25 mouse cellular contexts compared by ENCODE assay signal in the genomic region with DNA sequence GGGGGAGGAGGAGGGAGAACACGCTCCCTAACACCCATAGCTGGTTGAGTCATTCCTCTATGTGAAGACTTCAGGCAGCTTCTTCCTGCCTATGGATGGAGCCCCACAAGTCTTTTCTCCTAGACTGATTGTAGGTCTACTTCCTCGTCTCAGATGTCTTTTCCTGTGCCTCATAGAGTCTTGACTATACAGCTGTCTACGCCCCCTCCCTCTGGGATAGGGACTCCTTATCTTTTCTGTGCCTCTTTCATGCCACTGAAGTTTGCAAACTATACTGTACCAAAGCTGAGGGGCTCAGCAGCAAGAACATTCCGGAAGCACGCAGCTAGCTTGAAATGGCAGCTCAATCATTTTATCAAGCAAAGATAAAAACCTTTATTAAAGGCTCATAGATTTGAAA.
DNase-seq lines count a peak whose midpoint lies in the region; ATAC-seq and TF ChIP-seq lines count a peak whose summit lies in the region.
"Had no signal": no experiment of that assay in that cellular context is flagged by ENCODE, and none has a peak within 500 bp of the region (broad histone marks: within the 10 kb centered on the region; RNA-seq: fewer than 3 reads in every experiment).

No protein-coding gene starts in this region.

- H3K9ac ChIP-seq in liver, embryonic 12.5 days, result no peak overlapping the region
- no peak overlapping the region for H3K9ac ChIP-seq in MEL (ENCODE audit: control insufficient read depth, low read depth, low read length, poor library complexity, severe bottlenecking)
- H3K9ac ChIP-seq: embryonic facial prominence, embryonic 12.5 days; forebrain, embryonic 12.5 days; forebrain, embryonic 15.5 days; heart, embryonic 12.5 days; heart, embryonic 15.5 days; hindbrain, embryonic 14.5 days had no signal

- H3K9me3 ChIP-seq in liver, embryonic 12.5 days (replicated peaks), result no peaks in the 10 kb centered on the region
- no peaks in the 10 kb centered on the region for H3K9me3 ChIP-seq in MEL (replicated peaks; ENCODE audit: insufficient read depth, low read length)
- H3K9me3 ChIP-seq in embryonic facial prominence, embryonic 10.5 days, result no peaks in the 10 kb centered on the region; the same call in 1 of the 2 replicates
- H3K9me3 ChIP-seq: embryonic facial prominence, embryonic 12.5 days; forebrain, embryonic 12.5 days; forebrain, embryonic 15.5 days; heart, embryonic 15.5 days had no signal

- no peaks in the 10 kb centered on the region for H3K36me3 ChIP-seq in liver, embryonic 12.5 days
- peaks cover 2 to 20% of the 10 kb centered on the region in 2 experiments for H3K36me3 ChIP-seq in MEL (ENCODE audit: control insufficient read depth in 1 of 2, insufficient read depth in 2 of 2, low read length in 2 of 2)
- 0 out of 2 replicates have a peak, but pooled peaks cover 8% of the 10 kb centered on the region for H3K36me3 ChIP-seq in embryonic facial prominence, embryonic 10.5 days (replicated peaks)
- H3K36me3 ChIP-seq: embryonic facial prominence, embryonic 12.5 days; forebrain, embryonic 12.5 days; forebrain, embryonic 15.5 days; heart, embryonic 12.5 days; heart, embryonic 15.5 days had no signal

- ATAC-seq in liver, embryonic 12.5 days, result peak; percentile 44; the same call in 1 of the 2 replicates
- 0 out of 2 replicates have a peak, but pooled peaks have one; percentile 21 for ATAC-seq in megakaryocyte-erythroid progenitor cell, adult 5-6 weeks (replicated peaks; ENCODE audit: low FRiP score, low TSS enrichment, poor library complexity, severe bottlenecking)
- ATAC-seq: activated CD4-positive, CD25-positive, alpha-beta regulatory T cell, adult 4 months; CD4-positive, CD25-positive, alpha-beta regulatory T cell, adult 4 months; forebrain, embryonic 15.5 days; hindbrain, postnatal 0 days; inflammation-experienced regulatory T-cells, adult 6 months had no signal

- TF ChIP-seq EP300 in MEL (IDR thresholded peaks at IDR 0.05; ENCODE audit: low read depth in 1 of 2, low read length in 2 of 2), result peak in 1 of 2 experiments; percentile 23; a peak in 1 of 4 replicates

- H3K4me1 ChIP-seq in liver, embryonic 12.5 days, result peaks cover 8% of the 10 kb centered on the region; the same call in 1 of the 2 replicates
- H3K4me1 ChIP-seq in MEL (ENCODE audit: control insufficient read depth in 1 of 2, insufficient read depth in 2 of 2, low read length in 2 of 2), result peaks cover 15 to 22% of the 10 kb centered on the region in 2 experiments
- H3K4me1 ChIP-seq in embryonic facial prominence, embryonic 10.5 days, result peaks cover 31% of the 10 kb centered on the region
- peaks cover 12% of the 10 kb centered on the region; the same call in 1 of the 2 replicates for H3K4me1 ChIP-seq in cerebellum, adult 2 months (ENCODE audit: control insufficient read depth, insufficient read depth, low read length)
- H3K4me1 ChIP-seq: forebrain, embryonic 12.5 days; forebrain, embryonic 15.5 days had no signal

- no peaks in the 10 kb centered on the region for H3K79me2 ChIP-seq in MEL (ENCODE audit: control insufficient read depth, insufficient read depth, low read length, poor library complexity)

- no peak for TF ChIP-seq POLR2A in MEL (IDR thresholded peaks at IDR 0.05; ENCODE audit: control insufficient read depth in 1 of 2, insufficient read depth in 1 of 2, low read depth in 1 of 2, low read length in 2 of 2, poor library complexity in 1 of 2)
- no peak for TF ChIP-seq POLR2A in cerebellum, adult 2 months (IDR thresholded peaks at IDR 0.05; ENCODE audit: borderline replicate concordance, insufficient read depth, low read length)

- DNase-seq in liver, result no peak
- peak; percentile 67 for DNase-seq in MEL (ENCODE audit: low read depth, low spot score)
- no peak for DNase-seq in embryonic facial prominence, embryonic 10.5 days (ENCODE audit: low spot score)
- no peak for DNase-seq in cerebellum, adult 2 months
- DNase-seq: adrenal gland, adult 8-10 months; adrenal gland, postnatal 25 days; cerebellum, adult 11-12 months; cerebellum, adult 9-10 months; cerebellum, postnatal 14 days; gastrocnemius, postnatal 25 days; heart, postnatal 10 days; heart, postnatal 4 days had no signal

- no peak overlapping the region for H3K27ac ChIP-seq in liver, embryonic 12.5 days
- no peak overlapping the region for H3K27ac ChIP-seq in MEL (ENCODE audit: control insufficient read depth, low read depth, low read length)
- H3K27ac ChIP-seq in embryonic facial prominence, embryonic 10.5 days (replicated peaks), result peak overlapping the region; percentile 75; the same call in 1 of the 2 replicates
- H3K27ac ChIP-seq in cerebellum, adult 2 months (ENCODE audit: insufficient read depth, low read length), result no peak overlapping the region
- H3K27ac ChIP-seq: forebrain, embryonic 12.5 days; forebrain, embryonic 15.5 days; heart, embryonic 15.5 days; hindbrain, embryonic 14.5 days; hindbrain, postnatal 0 days had no signal

- no peak for TF ChIP-seq RAD21 in MEL (IDR thresholded peaks at IDR 0.05; ENCODE audit: low read depth, low read length)

- no peak for TF ChIP-seq CTCF in MEL (IDR thresholded peaks at IDR 0.05 in 2 of 3, conservative IDR thresholded peaks at IDR 0.05 in 1 of 3; ENCODE audit: control insufficient read depth in 1 of 3, insufficient read depth in 1 of 3, low read depth in 2 of 3, low read length in 3 of 3, poor library complexity in 1 of 3, severe bottlenecking in 1 of 3)
- no peak for TF ChIP-seq CTCF in cerebellum, adult 2 months (IDR thresholded peaks at IDR 0.05; ENCODE audit: borderline replicate concordance, insufficient read depth, low read depth, low read length)

- 38% methylated on average over 5 of the region's 5 CpGs for WGBS in liver, embryonic 12.5 days (ENCODE audit: insufficient replicate concordance)
- 83% methylated on average over 5 of the region's 5 CpGs for WGBS in embryonic facial prominence, embryonic 10.5 days
- 98% methylated on average over 5 of the region's 5 CpGs for WGBS in cerebellum, adult 2 months

- no peak overlapping the region for H3K4me3 ChIP-seq in liver, embryonic 12.5 days
- H3K4me3 ChIP-seq in MEL (ENCODE audit: control insufficient read depth in 1 of 2, insufficient read depth in 1 of 2, low read depth in 2 of 2, low read length in 2 of 2), result no peak overlapping the region
- no peak overlapping the region for H3K4me3 ChIP-seq in embryonic facial prominence, embryonic 10.5 days
- H3K4me3 ChIP-seq in cerebellum, adult 2 months (replicated peaks; ENCODE audit: insufficient read depth, low read depth, low read length), result no peak overlapping the region
- H3K4me3 ChIP-seq: embryonic facial prominence, embryonic 12.5 days; erythroblast, embryonic 14.5 days; forebrain, embryonic 12.5 days; forebrain, embryonic 15.5 days; heart, embryonic 12.5 days; heart, embryonic 15.5 days had no signal

- H3K27me3 ChIP-seq in liver, embryonic 12.5 days (replicated peaks), result no peaks in the 10 kb centered on the region
- no peaks in the 10 kb centered on the region for H3K27me3 ChIP-seq in MEL (ENCODE audit: control insufficient read depth in 1 of 2, insufficient read depth in 2 of 2, low read length in 2 of 2)
- H3K27me3 ChIP-seq in embryonic facial prominence, embryonic 10.5 days (replicated peaks; ENCODE audit: low read depth, poor library complexity, severe bottlenecking), result no peaks in the 10 kb centered on the region
- no peaks in the 10 kb centered on the region for H3K27me3 ChIP-seq in cerebellum, adult 2 months (ENCODE audit: control insufficient read depth, insufficient read depth, low read length)
- H3K27me3 ChIP-seq: embryonic facial prominence, embryonic 12.5 days; forebrain, embryonic 15.5 days; heart, embryonic 12.5 days; heart, embryonic 15.5 days had no signal

- H3K4me2 ChIP-seq in liver, embryonic 12.5 days, result no peak overlapping the region
- H3K4me2 ChIP-seq: embryonic facial prominence, embryonic 12.5 days; forebrain, embryonic 12.5 days; forebrain, embryonic 15.5 days; heart, embryonic 12.5 days; heart, embryonic 15.5 days; hindbrain, embryonic 14.5 days had no signal

TF ChIP-seq in MEL, 35 proteins besides CTCF, POLR2A, EP300 and RAD21:
- TF ChIP-seq ETS1 (IDR thresholded peaks at IDR 0.05; ENCODE audit: low read depth, low read length) (peak; percentile 58; the same call in 1 of the 2 replicates), ZKSCAN1 (IDR thresholded peaks at IDR 0.05; ENCODE audit: low read depth, low read length) (no peak), NRF1 (IDR thresholded peaks at IDR 0.05; ENCODE audit: insufficient read depth, low read depth, low read length, poor library complexity, severe bottlenecking) (no peak), GATA1 (IDR thresholded peaks at IDR 0.05; ENCODE audit: low read depth, low read length) (peak; percentile 74), ELF1 (IDR thresholded peaks at IDR 0.05; ENCODE audit: low read depth, low read length) (peak; percentile 58; the same call in 1 of the 2 replicates)
